Mouse (Mus musculus) intestine, embryonic 15.5 days (tissue): ENCODE results near the gene Wdr89. TPM values are rescaled to one million over a fixed set of nuclear protein-coding genes. Genes with fewer than 3 reads are reported as not detected.

Experiments
- ATAC-seq: fragments of 200-750 bp; cut with Nextera tagmentation; 2 replicates; pipeline ENCODE4 v1.8.0; 2017; ENCODE audit warnings: moderate TSS enrichment, moderate library complexity
- H3K27ac ChIP-seq: fragments of 300-500 bp; sonication (generic); 2 replicates; pipeline ENCODE4 v1.5.1; 2015; ENCODE audit warnings: mild to moderate bottlenecking, inconsistent platforms
- H3K27me3 ChIP-seq: fragments of 300-500 bp; sonication (generic); replicated peaks from 2 replicates; pipeline ENCODE4 v1.6.1; 2015; ENCODE audit warnings: inconsistent platforms
- H3K36me3 ChIP-seq: fragments of 300-500 bp; sonication (generic); 2 replicates; pipeline ENCODE4 v1.6.1; 2015; ENCODE audit warnings: inconsistent platforms
- H3K4me1 ChIP-seq: fragments of 300-500 bp; sonication (generic); replicated peaks from 2 replicates; pipeline ENCODE4 v1.6.1; 2015; ENCODE audit warnings: inconsistent platforms
- H3K4me2 ChIP-seq: fragments of 300-500 bp; sonication (generic); replicated peaks from 2 replicates; pipeline ENCODE4 v1.6.1; 2015; ENCODE audit warnings: mild to moderate bottlenecking, inconsistent platforms
- H3K4me3 ChIP-seq: fragments of 300-500 bp; sonication (generic); replicated peaks from 2 replicates; pipeline ENCODE4 v1.5.1; 2015; ENCODE audit warnings: inconsistent platforms
- H3K9ac ChIP-seq: fragments of 300-500 bp; sonication (generic); 2 replicates; pipeline ENCODE4 v1.6.1; 2015; ENCODE audit warnings: inconsistent platforms
- H3K9me3 ChIP-seq: fragments of 300-500 bp; sonication (generic); 2 replicates; pipeline ENCODE4 v1.6.1; 2016; ENCODE audit warnings: inconsistent platforms
- WGBS: fragments of 180-500 bp; shearing (Covaris S2); methylation state at CpG from one replicate; pipeline ENCODE4 v1.1.7; 2015; 5-methylcytosine and 5-hydroxymethylcytosine counted together
- polyA plus RNA-seq: library from polyadenylated mRNA; unstranded; fragments of >200 nt; fragmentation: Nextera tagmentation; extraction: Ambion mirVana; gene quantifications from 2 replicates; pipeline ENCODE4 v1.2.1, GENCODE M21; 2015

Gene Wdr89
- polyA plus RNA-seq, 1 experiment from 2014 or later: 12.6 TPM

- H3K36me3 ChIP-seq: no peaks in the 10 kb centered on the region
- under 1% methylated on average over 72 of the region's 72 CpGs for WGBS
- no peaks in the 10 kb centered on the region for H3K9me3 ChIP-seq
- no peaks in the 10 kb centered on the region for H3K27me3 ChIP-seq
- peak; percentile 99 for ATAC-seq
- H3K4me2 ChIP-seq: peak within 1 kb of the TSS; percentile 82
- H3K4me1 ChIP-seq: 0 out of 2 replicates have a peak, but pooled peaks cover 6% of the 10 kb centered on the region
- peak within 1 kb of the TSS; percentile 97 for H3K27ac ChIP-seq
- H3K4me3 ChIP-seq: peak within 1 kb of the TSS; percentile 99
- H3K9ac ChIP-seq: peak within 1 kb of the TSS; percentile 98
Measured at GRCm38 (mm10) chr12:75596154-75597002, 73.0 kb downstream of the Wdr89 start, which contains the start of gene Ppp2r5e. Ppp2r5e (minus strand) TSS chr12:75596245.

- no peaks in the 10 kb centered on the region for H3K36me3 ChIP-seq
- ATAC-seq: peak; percentile 44
- H3K27ac ChIP-seq: peak overlapping the region; percentile 96
- peak overlapping the region; percentile 97 for H3K9ac ChIP-seq
- no peaks in the 10 kb centered on the region for H3K27me3 ChIP-seq
- peak overlapping the region; percentile 99 for H3K4me3 ChIP-seq
- H3K4me2 ChIP-seq: peak overlapping the region; percentile 82
- WGBS: under 1% methylated on average over 85 of the region's 97 CpGs
- 0 out of 2 replicates have a peak, but pooled peaks cover 6% of the 10 kb centered on the region for H3K4me1 ChIP-seq
- no peaks in the 10 kb centered on the region for H3K9me3 ChIP-seq
Measured at GRCm38 (mm10) chr12:75595291-75596153, 73.8 kb downstream of the Wdr89 start.

GRCm38 (mm10) chr12:75594404-75594803 is 74.9 kb downstream of the Wdr89 start:
- ATAC-seq: no peak
- H3K36me3 ChIP-seq: no peaks in the 10 kb centered on the region
- peak overlapping the region; percentile 82 for H3K4me2 ChIP-seq
- H3K9ac ChIP-seq: peak overlapping the region; percentile 15; the same call in 1 of the 2 replicates
- H3K9me3 ChIP-seq: no peaks in the 10 kb centered on the region
- 0 out of 2 replicates have a peak, but pooled peaks cover 6% of the 10 kb centered on the region for H3K4me1 ChIP-seq
- peak overlapping the region; percentile 17; the same call in 1 of the 2 replicates for H3K4me3 ChIP-seq
- no peak overlapping the region for H3K27ac ChIP-seq
- H3K27me3 ChIP-seq: no peaks in the 10 kb centered on the region
- WGBS: 39% methylated on average over 5 of the region's 5 CpGs

- 58% methylated on average over 4 of the region's 4 CpGs for WGBS
- H3K4me3 ChIP-seq: no peak overlapping the region
- ATAC-seq: no peak
Measured at GRCm38 (mm10) chr12:75593817-75594216, 75.5 kb downstream of the Wdr89 start.

GRCm38 (mm10) chr12:75587501-75587900 is 81.8 kb downstream of the Wdr89 start:
- no peaks in the 10 kb centered on the region for H3K27me3 ChIP-seq
- H3K9me3 ChIP-seq: no peaks in the 10 kb centered on the region
- no peak overlapping the region for H3K4me3 ChIP-seq
- H3K36me3 ChIP-seq: peaks cover 9% of the 10 kb centered on the region; the same call in 1 of the 2 replicates
- no peaks in the 10 kb centered on the region for H3K4me1 ChIP-seq
- no peak for ATAC-seq
- H3K27ac ChIP-seq: no peak overlapping the region
- H3K9ac ChIP-seq: no peak overlapping the region
- H3K4me2 ChIP-seq: no peak overlapping the region

More at GRCm38 (mm10) chr12:75593817-75594216, 75.5 kb downstream of the Wdr89 start:
- Histone ChIP-seq H3K4me1 (0 out of 2 replicates have a peak, but pooled peaks cover 6% of the 10 kb centered on the region), H3K27me3 (no peaks in the 10 kb centered on the region), H3K27ac (no peak overlapping the region), H3K9ac (no peak overlapping the region), H3K4me2 (peak overlapping the region; percentile 82), H3K9me3 (no peaks in the 10 kb centered on the region), H3K36me3 (0 out of 2 replicates have a peak, but pooled peaks cover 2% of the 10 kb centered on the region)

GRCm38 (mm10) chr12:75583776-75584175 is 85.6 kb downstream of the Wdr89 start:
- Histone ChIP-seq H3K9me3 (no peaks in the 10 kb centered on the region), H3K4me1 (0 out of 2 replicates have a peak, but pooled peaks cover 3% of the 10 kb centered on the region), H3K36me3 (peaks cover 6% of the 10 kb centered on the region; the same call in 1 of the 2 replicates), H3K9ac (no peak overlapping the region), H3K4me2 (no peak overlapping the region), H3K27me3 (no peaks in the 10 kb centered on the region), H3K27ac (no peak overlapping the region), H3K4me3 (no peak overlapping the region)
- WGBS: 76% methylated on average over 3 of the region's 3 CpGs
- no peak for ATAC-seq

Other genes with a start within 250 kb of the Wdr89 start
- 9.3 and 11.8 TPM in 2 replicates for gene Ppp2r5e, start 73.3 kb downstream of the Wdr89 start, polyA plus RNA-seq
- 16.2 and 16.3 TPM in 2 replicates for gene Sgpp1, start 66.2 kb upstream of the Wdr89 start, polyA plus RNA-seq
- 35.7 and 37.6 TPM in 2 replicates for gene Syne2, start 148.6 kb upstream of the Wdr89 start, polyA plus RNA-seq